Mouse (Mus musculus): ENCODE data around the gene Ski.

- TF ChIP-seq POLR2A (IDR thresholded peaks at IDR 0.05; ENCODE audit: insufficient read depth, low read depth, low read length) (no peak), CTCF (IDR thresholded peaks at IDR 0.05) (no peak), EP300 (IDR thresholded peaks at IDR 0.05; ENCODE audit: insufficient read depth, low read depth, low read length) (no peak)
These were observed 1.9 kb downstream of the Ski start for GRCm38 (mm10) chr4:155220213-155221100.

Data from heart, adult 2 months (tissue).